Mouse (Mus musculus): ENCODE results near the gene Slc38a10. TPM values are rescaled to one million over a fixed set of nuclear protein-coding genes. Genes with fewer than 3 reads are reported as not detected.

The Slc38a10 gene
- 100 to 1,000 TPM; 108 to 109 TPM for polyA plus RNA-seq (2017; shearing (Covaris generic))

GRCm38 (mm10) chr11:120151113-120151494, at the start of gene Slc38a10:
Gene Slc38a10 (minus strand): TSS chr11:120151346.

DNA sequence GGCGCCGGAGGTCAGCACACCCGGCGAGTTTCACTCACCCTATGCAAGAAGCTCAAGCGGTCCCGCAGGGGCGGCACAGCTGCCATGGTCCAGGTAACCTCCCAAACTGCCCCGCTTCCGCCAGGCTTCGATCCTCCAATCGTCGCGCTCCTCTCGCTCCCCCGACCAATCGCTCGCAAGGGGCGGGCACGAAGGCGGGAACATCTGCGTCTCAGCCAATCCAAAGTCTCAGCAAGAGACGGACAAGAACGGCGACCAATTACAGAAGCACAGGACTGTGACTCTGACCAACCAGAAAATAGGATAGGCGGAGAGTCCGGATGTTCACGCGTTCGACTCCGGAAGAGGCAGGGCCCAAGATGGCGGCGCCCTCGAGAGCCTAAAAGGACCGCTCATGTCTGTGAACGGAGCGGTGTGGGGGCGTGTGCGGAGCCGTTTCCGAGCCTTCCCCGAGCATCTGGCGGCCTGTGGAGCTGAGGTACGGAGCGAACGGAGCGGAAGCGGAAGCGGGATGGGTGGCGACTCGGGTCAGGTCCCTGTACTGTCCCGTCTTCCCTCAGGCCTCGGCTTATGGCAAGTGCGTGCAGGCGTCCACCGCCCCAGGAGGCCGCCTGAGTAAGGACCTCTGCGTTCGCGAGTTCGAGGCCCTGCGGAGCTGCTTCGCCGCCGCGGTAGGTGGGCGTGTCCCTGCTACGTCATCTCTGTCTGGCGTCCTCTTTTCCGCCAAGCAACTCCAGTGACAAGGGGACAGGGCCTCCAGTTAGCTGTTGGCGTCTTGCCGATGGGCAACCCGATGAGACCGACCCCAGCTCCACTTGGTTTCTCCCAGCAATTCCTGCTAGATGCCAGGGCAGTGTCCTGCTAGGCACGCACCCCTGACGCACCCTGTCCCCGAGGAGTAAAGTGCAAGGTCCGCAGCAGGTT, 52.3 kb downstream of the Slc38a10 start, which contains the start of the genes Tepsin and Ndufaf8:
Gene Tepsin (minus strand): TSS at position 144 of the 924 bp plus-strand sequence.
Gene Ndufaf8 (plus strand): TSS at position 341 of the 924 bp plus-strand sequence.

GRCm38 (mm10) chr11:120086702-120087152, 64.4 kb downstream of the Slc38a10 start, which contains the start of gene Cep131:
Gene Cep131 (minus strand): TSS chr11:120086827.

Other genes starting within 250 kb of the Slc38a10 start
- 10 to 100 TPM; 53.8 to 54.2 TPM for gene Chmp6, start 237.9 kb downstream of the Slc38a10 start, polyA plus RNA-seq (2017; shearing (Covaris generic))
- gene Baiap2, start 208.6 kb downstream of the Slc38a10 start, polyA plus RNA-seq (2017; shearing (Covaris generic)): 10 to 100 TPM; 17.1 to 17.3 TPM
- 1 to 10 TPM in 1 of 2 experiments, under 1 TPM in 1; 0.23 to 1.6 TPM for gene Aatk, start 104.2 kb downstream of the Slc38a10 start, polyA plus RNA-seq (2017; shearing (Covaris generic))
- 1 to 10 TPM; 5.9 to 7.9 TPM for gene Cep131, start 64.5 kb downstream of the Slc38a10 start, polyA plus RNA-seq (2017; shearing (Covaris generic))
- gene Tepsin, start 52.6 kb downstream of the Slc38a10 start, polyA plus RNA-seq (2017; shearing (Covaris generic)): 10 to 100 TPM; 37.5 to 51.7 TPM
- 10 to 100 TPM; 71.3 to 80.0 TPM for gene Ndufaf8, start 52.4 kb downstream of the Slc38a10 start, polyA plus RNA-seq (2017; shearing (Covaris generic))
- gene Bahcc1, start 81.6 kb upstream of the Slc38a10 start, polyA plus RNA-seq (2017; shearing (Covaris generic)): 1 to 10 TPM in 1 of 2 experiments, under 1 TPM in 1; 0.11 to 2.1 TPM
- gene Actg1, start 197.2 kb upstream of the Slc38a10 start, polyA plus RNA-seq (2017; shearing (Covaris generic)): 1,000 to 10,000 TPM; 2,279 to 2,302 TPM
- gene Fscn2, start 210.2 kb upstream of the Slc38a10 start, polyA plus RNA-seq (2017; shearing (Covaris generic)): under 1 TPM; 0.16 to 0.19 TPM
- gene Faap100, start 227.4 kb upstream of the Slc38a10 start, polyA plus RNA-seq (2017; shearing (Covaris generic)): 10 to 100 TPM; 24.5 to 41.1 TPM